Mouse (Mus musculus): ENCODE data around the gene Tead4. TPM values are rescaled to one million over a fixed set of nuclear protein-coding genes. Genes with fewer than 3 reads are reported as not detected.

Gene Tead4
- total and polyA plus RNA-seq, 3 experiments, result not detected

- no peak overlapping the region for H3K4me3 ChIP-seq (replicated peaks in 1 of 3; ENCODE audit: low read depth in 2 of 3, low read length in 2 of 3, poor library complexity in 1 of 3)
- in situ Hi-C loops (cut with MboI; ENCODE audit: low pct_ligation_motif_present, low pct_unique_long_range_greater_than_20kb, low sequenced_read_pairs) (no loop called here), dilution Hi-C loops (cut with MboI; ENCODE audit: extremely low pct_ligation_motif_present, extremely low pct_unique_long_range_greater_than_20kb, low sequenced_read_pairs) (no loop called here)
- peaks cover 1% of the 10 kb centered on the region for H3K27me3 ChIP-seq (replicated peaks)
- DNase-seq (ENCODE audit: extremely low read depth), result no peak
- no peak overlapping the region for H3K4me2 ChIP-seq (ENCODE audit: insufficient read depth, low read depth, poor library complexity, severe bottlenecking)
- H3K9ac ChIP-seq (ENCODE audit: insufficient read depth, low read depth), result no peak overlapping the region
- no peaks in the 10 kb centered on the region for H3K79me2 ChIP-seq (replicated peaks; ENCODE audit: control insufficient read depth, extremely low read depth, insufficient read depth, poor library complexity, severe bottlenecking)
- H3K9me3 ChIP-seq (replicated peaks; ENCODE audit: low read length), result no peaks in the 10 kb centered on the region
- no peaks in the 10 kb centered on the region for H3K36me3 ChIP-seq (replicated peaks in 1 of 2; ENCODE audit: control insufficient read depth in 1 of 2, insufficient read depth in 1 of 2, low read length in 1 of 2)
- H3K27ac ChIP-seq (ENCODE audit: insufficient read depth, low read depth), result no peak overlapping the region
- TF ChIP-seq E2F4 (IDR thresholded peaks at IDR 0.05; ENCODE audit: insufficient replicate concordance, low read depth, low read length) (no peak), HCFC1 (IDR thresholded peaks at IDR 0.05; ENCODE audit: low read depth, low read length) (no peak), RCOR1 (conservative IDR thresholded peaks at IDR 0.05; ENCODE audit: low read depth, low read length) (no peak), RAD21 (IDR thresholded peaks at IDR 0.05; ENCODE audit: low read depth, low read length) (no peak), IRF4 (IDR thresholded peaks at IDR 0.05; ENCODE audit: low read depth, low read length) (no peak)
- peaks cover 0 to 3% of the 10 kb centered on the region in 2 experiments; a peak in 2 of 4 replicates for H3K4me1 ChIP-seq (ENCODE audit: control insufficient read depth in 1 of 2, insufficient read depth in 2 of 2)
These were observed 68.4 kb downstream of the Tead4 start for GRCm38 (mm10) chr6:128232216-128232615.

GRCm38 (mm10) chr6:128231741-128232140 is 68.9 kb downstream of the Tead4 start:
- Histone ChIP-seq H3K27ac (ENCODE audit: insufficient read depth, low read depth) (no peak overlapping the region), H3K79me2 (replicated peaks; ENCODE audit: control insufficient read depth, extremely low read depth, insufficient read depth, poor library complexity, severe bottlenecking) (no peaks in the 10 kb centered on the region), H3K27me3 (replicated peaks) (peaks cover 1% of the 10 kb centered on the region), H3K9ac (ENCODE audit: insufficient read depth, low read depth) (no peak overlapping the region), H3K36me3 (replicated peaks in 1 of 2; ENCODE audit: control insufficient read depth in 1 of 2, insufficient read depth in 1 of 2, low read length in 1 of 2) (no peaks in the 10 kb centered on the region), H3K4me2 (ENCODE audit: insufficient read depth, low read depth, poor library complexity, severe bottlenecking) (no peak overlapping the region), H3K9me3 (replicated peaks; ENCODE audit: low read length) (no peaks in the 10 kb centered on the region), H3K4me3 (replicated peaks in 1 of 3; ENCODE audit: low read depth in 2 of 3, low read length in 2 of 3, poor library complexity in 1 of 3) (no peak overlapping the region), H3K4me1 (ENCODE audit: control insufficient read depth in 1 of 2, insufficient read depth in 2 of 2) (peaks cover 0 to 3% of the 10 kb centered on the region in 2 experiments; a peak in 2 of 4 replicates)
- dilution Hi-C loops (cut with MboI; ENCODE audit: extremely low pct_ligation_motif_present, extremely low pct_unique_long_range_greater_than_20kb, low sequenced_read_pairs) (no loop called here), in situ Hi-C loops (cut with MboI; ENCODE audit: low pct_ligation_motif_present, low pct_unique_long_range_greater_than_20kb, low sequenced_read_pairs) (no loop called here)
- no peak for TF ChIP-seq SMC3 (IDR thresholded peaks at IDR 0.05; ENCODE audit: low read depth, low read length)
- no peak for TF ChIP-seq JUN (IDR thresholded peaks at IDR 0.05; ENCODE audit: insufficient read depth, low read depth, low read length)
- no peak for TF ChIP-seq ELF1 (IDR thresholded peaks at IDR 0.05; ENCODE audit: low read depth, low read length)
- TF ChIP-seq NELFE (IDR thresholded peaks at IDR 0.05; ENCODE audit: low read depth, low read length), result no peak
- no peak for TF ChIP-seq BHLHE40 (IDR thresholded peaks at IDR 0.05; ENCODE audit: low read depth, low read length)
- TF ChIP-seq ZMIZ1 (IDR thresholded peaks at IDR 0.05; ENCODE audit: low read depth, low read length), result no peak
- no peak for TF ChIP-seq RCOR1 (conservative IDR thresholded peaks at IDR 0.05; ENCODE audit: low read depth, low read length)
- no peak for TF ChIP-seq ZKSCAN1 (IDR thresholded peaks at IDR 0.05; ENCODE audit: borderline replicate concordance, low read depth, low read length)
- TF ChIP-seq MAZ (IDR thresholded peaks at IDR 0.05; ENCODE audit: low read depth, low read length), result no peak
- no peak for TF ChIP-seq TCF12 (IDR thresholded peaks at IDR 0.05; ENCODE audit: low read depth, low read length)
- DNase-seq (ENCODE audit: extremely low read depth), result no peak

All from CH12.LX (cell line).